In genomic region chr17:93550339-93550738, GRCm38 (mm10) we compare ENCODE assay signal across 24 mouse cellular contexts.
A peak's percentile ranks its signal among the peaks of the same experiment; 100 is the strongest.
DNase-seq lines count a peak whose midpoint lies in the region; ATAC-seq and TF ChIP-seq lines count a peak whose summit lies in the region.
"Had no signal": no experiment of that assay in that cellular context is flagged by ENCODE, and none has a peak within 500 bp of the region (broad histone marks: within the 10 kb centered on the region; RNA-seq: fewer than 3 reads in every experiment).

No protein-coding gene starts in this region.

- no peak for TF ChIP-seq CTCF in kidney, adult 2 months (conservative IDR thresholded peaks at IDR 0.05; ENCODE audit: insufficient read depth, insufficient read length, low read depth, low read length)

- no peak for TF ChIP-seq POLR2A in kidney, adult 2 months (IDR thresholded peaks at IDR 0.05; ENCODE audit: low read depth, low read length)

- H3K27me3 ChIP-seq in kidney, adult 2 months (replicated peaks; ENCODE audit: control insufficient read depth, insufficient read depth, low read length), result no peaks in the 10 kb centered on the region
- no peaks in the 10 kb centered on the region for H3K27me3 ChIP-seq in kidney, embryonic 14.5 days (ENCODE audit: control insufficient read depth, insufficient read depth, low read length)
- H3K27me3 ChIP-seq in kidney, embryonic 16.5 days (ENCODE audit: insufficient read depth, low read length), result no peaks in the 10 kb centered on the region
- H3K27me3 ChIP-seq: CH12.LX; embryonic facial prominence, embryonic 12.5 days; forebrain, embryonic 13.5 days; forebrain, embryonic 15.5 days; Patski had no signal

- no peak overlapping the region for H3K27ac ChIP-seq in kidney, adult 2 months (ENCODE audit: insufficient read depth, low read depth, low read length)
- H3K27ac ChIP-seq in kidney, embryonic 14.5 days (ENCODE audit: low read depth, low read length), result no peak overlapping the region
- H3K27ac ChIP-seq in kidney, embryonic 16.5 days (ENCODE audit: low read length), result 0 out of 2 replicates have a peak overlapping the region, but pooled peaks have one; percentile 10
- H3K27ac ChIP-seq: embryonic facial prominence, embryonic 10.5 days; embryonic facial prominence, embryonic 12.5 days; forebrain, embryonic 13.5 days; forebrain, embryonic 15.5 days had no signal

- H3K4me1 ChIP-seq in kidney, adult 2 months (ENCODE audit: control insufficient read depth, insufficient read depth, low read length), result no peaks in the 10 kb centered on the region
- H3K4me1 ChIP-seq in kidney, embryonic 14.5 days (ENCODE audit: control insufficient read depth, insufficient read depth, low read length), result no peaks in the 10 kb centered on the region
- H3K4me1 ChIP-seq in kidney, embryonic 16.5 days (ENCODE audit: insufficient read depth, low read length), result no peaks in the 10 kb centered on the region
- H3K4me1 ChIP-seq: embryonic facial prominence, embryonic 10.5 days; embryonic facial prominence, embryonic 12.5 days; forebrain, embryonic 13.5 days; forebrain, embryonic 15.5 days had no signal

- peak; percentile 10 for DNase-seq in kidney, adult 2 months
- DNase-seq in kidney, adult 8-10 months, result no peak
- no peak for DNase-seq in kidney, postnatal 10 days
- no peak for DNase-seq in kidney, adult 18-20 months
- DNase-seq: adrenal gland, adult 8-10 months; adrenal gland, postnatal 14 days; adrenal gland, postnatal 36 days; B cell, adult 2 months; cerebellum, adult 11-12 months; cerebellum, adult 2 months; cerebellum, adult 9-10 months; cerebellum, postnatal 10 days; cerebellum, postnatal 25 days had no signal

- H3K9ac ChIP-seq in kidney, embryonic 14.5 days (ENCODE audit: low read depth, low read length), result no peak overlapping the region
- no peak overlapping the region for H3K9ac ChIP-seq in kidney, embryonic 16.5 days (replicated peaks; ENCODE audit: low read length)
- H3K9ac ChIP-seq: embryonic facial prominence, embryonic 12.5 days; forebrain, embryonic 13.5 days; forebrain, embryonic 15.5 days had no signal

- no peaks in the 10 kb centered on the region for H3K36me3 ChIP-seq in kidney, adult 2 months (ENCODE audit: control insufficient read depth, insufficient read depth, low read length)
- H3K36me3 ChIP-seq in kidney, embryonic 14.5 days (ENCODE audit: control insufficient read depth, insufficient read depth, low read length), result no peaks in the 10 kb centered on the region
- no peaks in the 10 kb centered on the region for H3K36me3 ChIP-seq in kidney, embryonic 16.5 days (ENCODE audit: insufficient read depth, low read length)
- H3K36me3 ChIP-seq: embryonic facial prominence, embryonic 10.5 days; embryonic facial prominence, embryonic 12.5 days; forebrain, embryonic 15.5 days; G1E had no signal

- peak; percentile 43; the same call in 1 of the 2 replicates for ATAC-seq in kidney, embryonic 14.5 days (ENCODE audit: low FRiP score, low TSS enrichment)
- peak; percentile 51; the same call in 1 of the 2 replicates for ATAC-seq in kidney, embryonic 16.5 days (ENCODE audit: low FRiP score, low TSS enrichment)
- ATAC-seq: activated CD4-positive, CD25-positive, alpha-beta regulatory T cell, adult 4 months; CD4-positive, CD25-positive, alpha-beta regulatory T cell, adult 4 months; forebrain, embryonic 13.5 days; forebrain, embryonic 15.5 days; Patski had no signal

- no peak overlapping the region for H3K4me2 ChIP-seq in kidney, embryonic 14.5 days (replicated peaks; ENCODE audit: low read depth, low read length)
- no peak overlapping the region for H3K4me2 ChIP-seq in kidney, embryonic 16.5 days (replicated peaks; ENCODE audit: low read depth, low read length)
- H3K4me2 ChIP-seq: embryonic facial prominence, embryonic 12.5 days; forebrain, embryonic 13.5 days; forebrain, embryonic 15.5 days had no signal

- no peak overlapping the region for H3K4me3 ChIP-seq in kidney, adult 2 months (ENCODE audit: insufficient read depth, low read depth, low read length)
- no peak overlapping the region for H3K4me3 ChIP-seq in kidney, embryonic 14.5 days (ENCODE audit: low read length)
- H3K4me3 ChIP-seq in kidney, embryonic 16.5 days (ENCODE audit: low read length), result no peak overlapping the region
- H3K4me3 ChIP-seq: embryonic facial prominence, embryonic 10.5 days; embryonic facial prominence, embryonic 12.5 days; forebrain, embryonic 13.5 days; forebrain, embryonic 15.5 days had no signal

- no peaks in the 10 kb centered on the region for H3K9me3 ChIP-seq in kidney, embryonic 14.5 days (ENCODE audit: control insufficient read depth, low read length)
- no peaks in the 10 kb centered on the region for H3K9me3 ChIP-seq in kidney, embryonic 16.5 days (ENCODE audit: low read length)
- H3K9me3 ChIP-seq: embryonic facial prominence, embryonic 10.5 days; embryonic facial prominence, embryonic 12.5 days; forebrain, embryonic 13.5 days; forebrain, embryonic 15.5 days; G1E had no signal
